Mouse (Mus musculus) testis, postnatal 10 days (tissue): ENCODE data around the gene Ly6g6f.
A peak's percentile ranks its signal among the peaks of the same experiment; 100 is the strongest.
"Not testable (repeated sequence)": the region's sequence is repeated elsewhere in the genome, so short reads cannot be mapped to it uniquely, and the experiment has no call there.

Experiments used
- DNase-seq: peaks from one replicate; pipeline ENCODE4 v3.0.0; 2021; ENCODE audit warnings: low spot score

Ly6g6f gene

DNA sequence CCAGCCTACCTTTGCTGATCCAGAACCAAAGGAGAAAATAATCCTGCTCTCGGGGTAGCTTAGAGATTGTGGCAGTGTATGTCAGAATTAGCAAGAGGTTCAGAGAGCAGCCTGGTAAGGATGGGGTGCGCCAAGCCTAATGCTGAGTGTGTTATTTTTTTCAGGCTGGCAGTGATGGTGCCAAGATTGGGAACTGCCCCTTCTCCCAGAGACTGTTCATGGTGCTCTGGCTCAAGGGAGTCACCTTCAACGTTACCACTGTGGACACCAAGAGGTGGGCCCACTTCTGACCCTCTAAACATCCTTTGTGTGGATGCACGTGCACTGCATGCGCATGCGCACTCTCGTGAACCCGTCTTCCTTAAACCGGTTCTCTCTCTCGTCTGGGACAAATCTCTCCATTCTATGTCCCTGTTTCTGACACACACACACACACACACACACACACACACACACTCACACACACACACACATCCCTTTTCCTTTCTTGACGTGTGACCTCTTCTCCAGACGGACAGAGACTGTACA lies 33.1 kb downstream of the Ly6g6f start:
- no peak for DNase-seq

DNA sequence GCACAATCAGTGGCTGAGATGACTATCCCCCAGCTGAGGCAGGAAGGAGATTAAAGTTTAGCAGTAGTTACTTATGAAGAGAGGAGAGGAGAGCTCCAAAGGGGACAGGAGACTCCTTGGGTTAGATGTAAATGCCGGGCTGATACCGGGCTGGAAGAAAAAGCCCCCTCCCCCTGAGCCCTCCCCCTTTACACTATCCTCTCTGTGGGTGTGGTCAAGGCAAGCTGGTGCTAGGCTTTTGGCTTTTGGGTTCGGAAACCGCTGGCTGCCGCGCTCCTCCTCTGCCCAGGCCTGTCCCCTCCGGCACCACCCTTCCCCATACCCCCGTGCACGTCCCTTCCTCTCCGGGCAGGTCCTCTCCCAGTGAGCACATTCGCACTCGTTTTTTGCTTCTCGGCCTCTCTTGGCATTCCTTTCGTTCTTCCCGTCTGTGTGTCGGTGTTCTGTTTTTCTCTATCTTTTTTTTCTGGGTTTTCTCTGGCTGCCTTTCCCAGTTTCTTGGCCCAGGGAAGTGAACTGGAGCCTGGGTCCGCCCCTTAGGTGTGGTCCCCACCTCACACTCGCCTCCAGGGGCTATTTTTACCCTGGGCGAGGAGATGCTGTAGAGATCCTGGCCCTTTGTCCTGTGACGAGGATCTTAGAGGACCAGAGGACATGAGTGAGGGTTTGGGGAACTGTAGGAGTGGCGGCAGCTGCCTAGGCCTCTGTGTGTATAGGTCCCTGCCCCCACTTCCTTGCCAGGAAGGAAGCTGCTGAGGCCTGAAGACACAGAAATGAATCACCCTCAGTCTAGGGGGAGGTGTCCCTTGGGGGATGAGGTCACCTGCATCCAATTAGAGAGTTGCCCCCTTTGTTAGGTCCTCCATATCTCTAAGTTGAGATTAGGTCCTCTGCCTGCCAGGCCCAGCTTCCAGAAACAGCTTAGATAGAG lies 34.0 kb downstream of the Ly6g6f start:
- DNase-seq: peak; percentile 67

DNA sequence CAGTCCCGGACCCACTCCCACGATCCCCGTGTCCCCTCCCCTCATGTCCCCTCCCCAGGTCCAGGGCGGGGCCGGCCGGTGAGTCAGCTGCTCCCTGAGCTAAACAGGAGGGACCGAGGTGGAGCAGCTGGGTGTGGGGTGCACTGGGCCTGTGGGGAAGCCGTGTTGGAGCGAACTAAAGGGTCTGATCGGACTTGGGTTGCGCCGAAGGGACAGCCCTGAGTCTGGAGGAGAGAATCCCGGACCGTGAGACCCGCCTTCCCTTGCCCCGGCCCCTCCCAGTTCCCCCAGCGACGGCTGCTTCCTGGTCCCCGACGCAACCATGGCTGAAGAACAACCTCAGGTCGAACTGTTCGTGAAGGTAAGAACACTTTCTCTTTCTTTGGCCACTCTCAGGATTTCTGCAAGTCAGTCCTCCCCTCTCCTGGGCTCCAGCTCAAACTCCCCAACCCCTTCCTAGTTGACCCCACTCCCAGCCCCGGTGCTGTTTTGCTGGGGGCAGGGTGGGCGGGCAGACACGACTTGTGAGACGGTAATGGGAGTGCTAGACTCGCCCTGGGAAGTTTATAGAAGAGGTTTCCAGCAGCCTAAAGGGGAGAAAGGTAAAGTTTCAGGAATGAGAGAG lies 35.2 kb downstream of the Ly6g6f start:
- DNase-seq: peak; percentile 86

DNA sequence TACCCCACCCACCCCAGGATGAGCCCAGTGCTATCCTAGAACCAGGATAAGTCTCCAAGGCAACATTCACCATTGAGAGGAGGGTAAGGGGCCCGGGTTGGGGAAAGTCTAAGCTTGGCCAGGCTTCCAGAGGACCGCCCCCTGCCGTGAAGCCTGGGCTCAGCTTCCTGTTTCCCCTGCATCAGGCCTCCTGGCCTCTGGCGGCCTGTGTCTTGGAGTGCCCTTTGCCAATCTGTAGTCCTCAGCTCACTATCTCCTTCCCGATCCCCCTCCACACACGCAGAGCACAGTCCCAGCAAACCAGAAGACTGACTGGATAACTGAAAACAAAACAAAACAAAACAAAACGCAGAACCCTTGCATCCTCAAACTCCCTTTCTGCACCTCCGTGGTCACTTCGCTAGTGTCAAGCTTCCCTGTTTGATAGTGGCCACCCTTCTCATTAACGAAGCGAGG lies 35.8 kb downstream of the Ly6g6f start, which contains the start of gene Clic1:
Gene Clic1 (plus strand): TSS at position 406 of the 456 bp plus-strand sequence.
- peak; percentile 76 for DNase-seq

GRCm38 (mm10) chr17:35048932-35049440 lies 36.4 kb downstream of the Ly6g6f start:
- no peak for DNase-seq

GRCm38 (mm10) chr17:35048149-35048931 lies 37.1 kb downstream of the Ly6g6f start:
- no peak for DNase-seq

DNA sequence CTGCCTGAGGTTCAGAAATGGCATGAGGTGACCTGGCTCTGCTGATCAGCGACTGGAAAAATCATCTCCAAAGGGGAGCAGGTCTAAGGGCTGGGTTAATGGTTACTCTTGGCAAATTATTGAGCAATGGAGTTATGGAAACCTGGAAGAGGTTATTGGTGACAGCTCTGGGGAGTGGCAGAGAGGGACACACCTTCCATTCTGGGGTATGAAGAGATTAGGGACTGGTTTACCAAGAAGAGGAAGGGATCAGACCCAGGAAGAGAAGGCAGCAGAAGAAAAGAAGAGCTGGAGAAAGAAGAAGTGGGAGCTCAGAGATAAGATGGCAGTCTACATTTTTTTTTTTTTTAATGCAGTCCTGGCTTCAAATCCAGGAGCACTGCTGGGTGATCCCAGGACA lies 37.7 kb downstream of the Ly6g6f start:
- no peak for DNase-seq

- peak; percentile 99 for DNase-seq
Measured at GRCm38 (mm10) chr17:35046681-35047455, 38.5 kb downstream of the Ly6g6f start, which contains the start of gene Msh5. TSS of gene Msh5 (minus strand) at chr17:35046745.

DNA sequence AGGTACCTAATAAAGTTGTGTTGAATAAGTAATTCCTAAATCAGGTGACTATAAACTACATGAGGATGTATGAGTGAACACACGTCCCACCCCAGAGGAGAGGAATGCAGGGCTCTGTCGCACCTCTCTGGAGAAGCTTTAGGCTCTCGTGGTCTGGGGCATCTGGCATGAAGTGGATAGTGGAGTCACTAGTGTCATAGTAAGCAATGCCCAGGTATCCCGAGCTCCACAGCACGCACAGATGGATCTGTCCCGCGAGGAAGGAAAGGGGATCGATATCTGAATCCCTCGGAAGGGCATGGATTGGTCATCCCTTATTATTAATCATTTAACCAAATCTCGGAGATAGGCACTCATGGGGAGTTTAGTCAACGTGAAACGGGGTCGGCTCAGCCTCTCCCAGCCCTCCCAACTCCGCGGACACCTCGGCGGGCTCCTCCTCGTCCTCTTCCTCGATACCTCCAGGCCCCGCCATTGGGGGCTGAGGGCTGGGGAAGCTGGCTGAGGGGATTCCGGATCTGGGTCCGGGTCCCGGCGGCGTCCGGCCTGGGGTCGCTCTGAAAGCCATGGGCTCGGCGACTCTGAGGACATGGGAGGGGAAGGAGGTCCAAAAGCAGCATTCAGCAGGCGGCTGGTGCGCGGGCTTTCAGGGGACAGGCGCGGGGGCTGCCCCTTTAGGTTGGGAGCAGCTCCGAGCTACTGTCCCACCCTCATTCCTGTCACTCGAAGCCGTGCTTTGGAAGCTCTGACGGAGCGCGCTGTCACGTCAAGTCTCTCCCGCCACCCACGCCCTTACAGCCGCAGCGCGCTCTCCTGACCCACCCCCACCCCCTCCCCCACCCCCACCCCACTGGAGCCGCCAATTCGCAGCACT lies 39.4 kb downstream of the Ly6g6f start:
- DNase-seq: no peak

- no peak for DNase-seq
Measured at GRCm38 (mm10) chr17:35044904-35045806, 40.3 kb downstream of the Ly6g6f start.

GRCm38 (mm10) chr17:35043794-35044193 lies 41.6 kb downstream of the Ly6g6f start:
- no peak for DNase-seq

DNA sequence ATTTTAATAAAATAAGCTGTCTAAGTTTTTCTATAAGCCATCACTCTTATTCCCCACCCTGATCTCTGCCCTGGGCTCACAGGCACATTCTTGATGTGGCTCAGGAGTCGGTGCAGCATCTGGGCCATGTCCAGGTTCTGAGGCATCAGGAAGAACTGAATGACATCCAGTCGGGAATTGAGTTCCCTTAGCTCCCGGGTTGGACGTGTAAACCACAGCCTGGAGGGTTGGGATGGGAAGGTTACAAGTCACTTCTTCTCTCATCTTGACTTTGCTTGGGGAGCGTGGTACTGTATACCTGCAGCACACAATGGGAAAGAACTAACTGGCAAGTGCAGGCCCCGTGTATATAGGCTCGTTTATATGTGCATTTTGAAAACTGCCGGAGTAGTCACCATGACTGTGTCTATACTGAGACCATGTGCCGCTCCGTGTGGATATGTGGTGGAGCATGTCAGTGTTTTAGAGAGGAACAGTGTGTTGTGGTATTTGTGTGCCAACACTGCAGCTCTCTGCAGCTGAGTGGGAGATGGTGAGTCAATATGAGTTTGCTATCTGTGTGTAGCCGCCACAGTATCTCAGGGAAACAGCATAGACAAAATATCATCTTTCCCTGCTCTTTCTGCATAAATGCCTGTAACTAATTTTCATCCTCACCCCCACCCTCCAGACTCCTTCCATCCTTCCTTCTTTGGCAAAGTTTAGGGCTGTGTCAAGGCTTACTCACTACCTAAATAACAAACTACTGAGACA lies 46.1 kb downstream of the Ly6g6f start:
- no peak for DNase-seq

DNA sequence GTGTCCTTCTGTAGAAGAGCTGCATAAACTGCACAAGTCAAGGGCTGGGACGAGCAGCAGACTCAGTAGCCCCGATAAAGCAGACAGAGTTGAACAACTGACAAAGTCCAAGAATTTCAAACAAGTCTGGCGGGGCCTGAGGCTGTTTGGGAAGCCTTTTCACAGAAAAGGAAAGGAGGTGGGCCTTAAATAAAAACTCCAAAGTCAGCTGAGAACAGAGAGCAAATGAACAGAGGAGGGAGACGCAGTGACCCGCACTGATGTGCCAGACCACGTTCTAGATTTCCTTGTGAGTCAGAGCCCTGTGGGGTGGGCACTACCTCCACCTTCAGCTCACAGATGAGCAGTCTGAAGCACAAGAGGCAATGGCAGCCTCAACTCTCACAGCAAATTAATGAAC lies 50.5 kb downstream of the Ly6g6f start:
- no peak for DNase-seq

- not testable (repeated sequence) for DNase-seq
Measured at GRCm38 (mm10) chr17:35033703-35034102, 51.7 kb downstream of the Ly6g6f start.

- no peak for DNase-seq
Measured at GRCm38 (mm10) chr17:35032323-35032870, 53.0 kb downstream of the Ly6g6f start.

DNA sequence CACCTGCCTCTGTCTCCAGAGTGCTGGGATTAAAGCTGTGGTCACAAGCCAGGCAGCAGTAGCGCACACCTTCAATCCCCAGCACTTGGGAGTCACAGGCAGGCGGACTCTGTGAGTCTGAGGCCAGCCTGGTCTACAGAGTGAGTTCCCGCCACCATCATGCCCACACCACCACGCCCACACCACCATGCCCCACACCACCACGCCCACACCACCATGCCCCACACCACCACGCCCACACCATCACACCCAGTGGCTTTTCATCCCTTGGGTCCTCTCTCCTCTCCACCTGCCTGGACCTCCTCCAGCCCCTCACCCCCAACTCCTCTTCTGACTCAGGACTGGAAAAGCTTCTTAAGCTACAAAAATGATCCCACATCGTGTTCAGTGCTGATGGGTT lies 53.5 kb downstream of the Ly6g6f start:
- DNase-seq: no peak

DNA sequence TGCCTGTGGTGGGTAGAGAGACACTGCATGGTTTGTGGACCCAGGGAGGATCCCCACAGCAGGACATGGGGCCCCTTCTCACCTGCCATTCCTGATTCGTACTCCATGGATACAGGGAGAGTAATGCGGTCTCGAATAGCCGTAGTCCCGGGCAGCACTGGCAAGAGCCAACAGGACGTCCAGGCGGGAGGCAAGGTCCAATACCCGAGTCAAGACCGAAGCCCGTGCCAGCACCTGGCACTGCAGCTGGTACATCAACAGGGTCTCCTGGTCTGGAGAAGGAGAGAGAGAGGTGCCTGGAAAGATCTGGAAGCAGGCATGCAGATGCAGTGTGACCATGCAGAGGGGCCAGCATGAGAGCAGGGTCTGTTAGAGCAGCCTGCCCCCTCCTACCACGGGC lies 54.1 kb downstream of the Ly6g6f start:
- no peak for DNase-seq
